Mouse (Mus musculus) kidney, postnatal 36 days (tissue): ENCODE results near the gene Asic5.
A peak's percentile ranks its signal among the peaks of the same experiment; 100 is the strongest.

Experiments
- DNase-seq, 2 experiments: peaks; one replicate each; pipeline ENCODE4 v3.0.0; 2021 to 2022; ENCODE audit warnings: mixed read lengths in 2 of 2

Gene Asic5

DNA sequence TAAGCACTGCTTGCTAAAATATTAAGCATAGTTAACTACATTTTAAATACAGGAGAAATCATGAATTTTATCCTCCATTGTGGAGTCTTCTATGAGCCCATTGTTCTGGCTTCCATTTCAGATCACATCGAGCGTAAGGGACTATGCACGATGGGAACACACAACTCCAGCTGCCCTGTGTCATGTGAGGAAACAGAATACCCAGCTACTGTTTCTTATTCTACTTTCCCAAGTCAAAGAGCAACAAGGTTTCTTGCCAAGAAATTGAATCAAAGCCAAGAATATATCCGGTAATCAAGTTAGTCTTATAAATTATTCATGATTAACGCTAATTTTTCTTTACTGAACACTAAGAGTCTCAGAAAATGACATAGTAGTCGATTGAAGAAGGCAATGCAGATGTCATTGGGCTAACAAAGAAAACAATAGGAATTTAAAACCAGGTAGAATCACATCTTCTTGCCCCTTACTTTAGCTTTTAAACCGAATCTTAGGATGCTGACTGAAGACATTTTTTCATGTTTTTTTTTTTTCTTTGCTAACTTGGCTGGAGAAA, 32.1 kb downstream of the Asic5 start:
- no peak for DNase-seq

DNA sequence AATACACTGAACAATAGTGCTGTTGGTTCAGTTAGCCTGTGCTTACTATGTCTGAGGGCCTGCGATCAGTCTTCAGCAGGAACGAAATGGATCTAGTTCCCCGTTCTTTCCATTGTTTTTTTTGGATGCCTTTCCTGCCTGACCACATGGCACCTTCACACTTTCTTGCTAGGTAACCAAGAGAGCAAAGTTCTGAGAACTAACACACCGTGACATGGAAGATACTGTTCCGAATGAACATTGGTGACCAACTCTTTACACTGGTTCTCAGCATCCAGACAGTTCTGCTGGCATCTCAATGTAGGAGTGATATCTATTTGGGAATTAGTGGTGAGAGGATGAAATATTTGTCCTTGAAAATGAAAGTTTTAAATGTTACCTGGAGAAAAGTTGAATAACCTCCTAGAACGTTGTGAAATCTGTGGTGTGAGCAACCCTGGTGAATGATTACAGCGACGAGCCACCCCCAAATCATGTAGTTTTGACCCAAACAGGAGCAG, 40.4 kb downstream of the Asic5 start:
- peak in 1 of 2 experiments; percentile 13 for DNase-seq

DNA sequence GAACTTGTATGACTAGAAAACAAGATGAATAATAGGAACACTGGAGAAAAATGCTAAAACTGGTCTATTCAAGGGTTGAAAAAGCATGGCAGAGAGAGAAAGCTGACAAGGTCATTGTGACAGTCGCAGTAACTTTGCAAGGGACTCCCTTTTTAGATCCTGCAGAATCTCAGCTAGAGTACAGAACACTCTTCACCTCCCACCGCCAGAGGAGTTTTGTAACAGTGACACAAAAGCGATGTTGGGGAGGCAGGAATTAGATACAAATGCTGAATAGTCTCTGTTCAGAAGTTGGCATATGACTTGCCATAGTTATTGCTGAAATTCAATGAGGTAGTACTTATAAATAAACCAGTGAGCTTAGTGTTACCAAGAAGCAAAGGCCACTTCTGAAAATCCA, 41.0 kb downstream of the Asic5 start:
- DNase-seq: no peak

DNA sequence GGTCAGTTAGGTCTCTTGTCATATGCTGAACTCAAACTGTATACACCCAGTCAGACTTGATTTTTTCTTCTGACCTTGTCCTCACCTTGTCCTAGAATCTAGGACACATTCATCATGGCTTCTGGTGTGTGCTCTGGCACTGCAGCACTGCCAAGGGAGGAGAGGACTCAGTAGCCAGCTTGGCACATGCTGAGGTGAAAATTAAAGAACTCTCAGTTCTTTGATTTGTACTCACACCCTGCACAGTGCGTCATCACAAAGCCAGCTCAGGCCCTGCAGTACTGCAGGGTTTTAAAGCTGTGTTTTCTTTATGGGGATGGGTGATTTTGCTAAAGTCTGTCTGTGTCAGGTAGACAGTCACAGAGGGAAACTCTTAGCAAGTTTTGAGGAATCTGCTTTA, 45.2 kb downstream of the Asic5 start:
- no peak for DNase-seq

DNA sequence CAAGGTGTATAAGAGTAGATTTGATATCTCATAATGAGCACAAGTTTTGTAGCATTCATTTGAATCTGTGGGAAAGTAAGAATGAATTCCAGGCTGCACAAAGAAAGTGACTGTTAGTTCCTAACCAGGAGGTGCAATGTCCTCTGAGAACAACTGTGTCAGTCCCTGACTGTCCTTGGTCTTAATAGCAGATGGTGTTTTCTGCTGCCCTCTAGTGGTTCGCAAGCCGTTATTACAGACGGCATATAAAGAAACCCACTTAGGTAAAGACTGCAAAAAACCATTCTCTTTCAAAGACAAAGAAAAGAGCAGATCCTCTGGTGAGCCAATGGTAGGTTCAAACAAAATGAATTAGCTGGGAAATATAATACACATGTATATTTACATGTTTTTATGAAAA, 47.1 kb downstream of the Asic5 start:
- DNase-seq: peak; percentile 50 to 52

DNA sequence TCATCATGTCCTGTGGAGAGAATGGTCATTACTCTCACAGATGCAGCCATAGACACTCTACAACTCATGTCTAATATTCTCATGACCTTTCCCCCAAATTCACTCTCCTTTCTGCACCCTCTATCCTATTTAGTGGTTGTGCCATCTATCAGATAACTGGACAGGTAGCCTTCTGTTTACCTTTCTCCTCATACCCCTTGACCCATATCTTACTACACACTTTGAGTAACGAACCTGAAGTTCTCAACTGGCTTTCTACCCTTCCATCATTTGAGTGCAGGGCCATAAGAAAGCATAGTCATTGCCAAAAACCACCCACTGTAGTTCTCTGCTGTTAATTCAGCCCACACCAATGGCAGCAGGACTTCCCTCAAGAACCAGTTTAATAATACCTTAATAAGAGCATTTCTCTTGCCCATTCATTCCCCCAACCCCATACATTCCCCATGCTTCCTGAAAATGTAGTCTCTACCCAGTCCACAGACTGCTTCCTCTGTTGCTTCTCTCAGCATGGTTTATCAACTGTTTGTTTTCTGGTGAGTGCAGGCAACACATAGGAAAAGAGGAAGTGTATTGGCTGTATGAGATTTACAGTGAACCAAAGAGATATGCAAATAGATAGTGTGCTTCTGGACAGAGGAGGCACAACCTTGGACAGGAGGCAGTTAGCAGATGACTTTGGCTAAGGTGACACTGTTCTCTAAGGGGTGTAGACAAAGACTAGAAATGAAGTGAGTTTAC, 48.1 kb downstream of the Asic5 start:
- no peak for DNase-seq

DNA sequence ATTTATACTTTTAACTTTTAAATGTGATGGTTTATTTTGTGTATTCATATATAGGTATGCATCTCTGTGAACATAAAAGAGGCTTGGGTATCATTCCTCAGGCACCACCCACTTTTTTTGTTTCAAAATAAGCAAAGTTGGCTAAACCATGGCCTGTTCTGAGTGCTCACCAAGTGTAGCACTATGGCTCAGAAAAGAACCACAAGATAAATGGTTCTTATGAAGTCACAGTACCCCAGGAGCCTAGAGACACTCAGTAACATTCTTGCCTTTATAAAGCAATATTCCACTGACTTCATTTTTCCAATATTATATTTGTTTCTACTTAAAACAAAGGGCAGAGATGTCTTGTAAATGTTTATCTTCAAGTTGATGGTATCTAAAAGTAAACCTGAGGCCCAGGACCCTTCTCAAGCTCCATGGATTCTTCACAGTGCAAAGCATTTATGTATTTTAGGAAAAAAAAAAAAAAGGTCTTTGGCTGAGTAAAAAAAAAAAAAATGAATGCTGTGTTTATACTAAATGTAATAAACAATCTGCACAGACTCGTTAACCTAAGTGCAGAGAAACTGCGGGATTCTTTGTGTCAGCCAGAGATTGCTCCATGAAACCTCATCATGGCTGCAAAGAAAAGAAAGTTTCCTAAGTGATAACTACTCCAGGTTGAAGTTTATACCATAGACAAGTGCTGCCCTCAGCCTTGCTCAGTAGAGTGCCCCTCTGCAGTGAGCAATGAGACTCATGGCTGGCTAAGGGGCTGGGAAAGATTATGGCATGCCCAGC, 54.4 kb downstream of the Asic5 start:
- no peak for DNase-seq

DNA sequence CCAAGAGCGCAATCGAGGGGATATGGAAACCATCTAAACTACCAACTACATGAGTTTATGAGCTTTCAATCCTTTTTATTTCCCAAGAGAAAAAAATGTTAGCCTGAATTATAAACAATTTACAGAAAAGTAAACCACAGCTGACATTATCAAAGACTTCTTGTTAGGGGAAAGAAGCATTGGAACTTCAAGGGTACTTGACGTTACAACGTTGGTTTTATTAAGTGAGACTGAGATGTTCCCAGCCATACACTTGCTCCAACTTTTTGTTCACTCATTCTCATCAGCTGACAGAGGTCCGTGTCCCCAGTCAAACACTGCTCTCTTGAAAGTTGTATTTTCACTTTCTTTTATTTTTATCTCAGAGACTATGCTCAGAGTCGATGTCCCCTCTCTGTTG, 61.6 kb downstream of the Asic5 start:
- DNase-seq: no peak

DNA sequence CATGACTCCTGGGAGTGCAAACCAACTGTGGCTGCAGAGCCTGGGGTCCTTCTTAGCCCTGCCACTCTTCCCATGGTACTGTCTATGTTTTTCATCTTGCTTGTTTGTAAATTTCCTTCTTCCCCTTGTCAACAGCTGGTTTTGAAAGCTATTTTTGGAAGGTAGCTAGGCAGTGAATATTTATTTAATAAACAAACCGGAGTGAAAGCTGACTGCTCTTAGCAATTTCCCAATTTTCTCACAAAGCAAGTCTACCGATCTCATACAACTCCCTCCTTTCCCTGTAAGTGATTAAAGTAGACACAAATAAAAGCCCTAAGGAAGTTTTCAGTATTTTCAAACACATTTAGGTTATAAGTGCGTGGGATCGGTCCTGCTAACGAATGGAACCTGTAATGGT, 62.8 kb downstream of the Asic5 start:
- no peak for DNase-seq

DNA sequence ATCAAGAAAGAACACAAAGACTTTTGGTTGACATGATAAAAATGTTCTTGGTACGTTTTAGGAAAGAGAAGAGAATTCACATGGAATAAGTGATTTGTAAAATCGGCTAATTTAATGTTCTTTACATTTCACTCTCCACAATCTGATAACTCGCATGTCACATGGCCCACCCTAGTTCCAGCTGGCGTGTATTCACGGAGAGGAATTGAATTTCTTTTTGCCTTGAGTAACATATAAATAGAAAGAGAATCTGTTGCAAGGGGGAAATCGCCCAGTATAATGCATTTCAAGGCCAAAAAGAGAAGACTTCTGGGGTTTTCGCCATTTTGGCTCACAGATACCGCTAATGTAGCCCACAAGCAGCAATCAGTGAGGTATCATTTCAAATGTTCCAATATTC, 64.0 kb downstream of the Asic5 start:
- no peak for DNase-seq

DNA sequence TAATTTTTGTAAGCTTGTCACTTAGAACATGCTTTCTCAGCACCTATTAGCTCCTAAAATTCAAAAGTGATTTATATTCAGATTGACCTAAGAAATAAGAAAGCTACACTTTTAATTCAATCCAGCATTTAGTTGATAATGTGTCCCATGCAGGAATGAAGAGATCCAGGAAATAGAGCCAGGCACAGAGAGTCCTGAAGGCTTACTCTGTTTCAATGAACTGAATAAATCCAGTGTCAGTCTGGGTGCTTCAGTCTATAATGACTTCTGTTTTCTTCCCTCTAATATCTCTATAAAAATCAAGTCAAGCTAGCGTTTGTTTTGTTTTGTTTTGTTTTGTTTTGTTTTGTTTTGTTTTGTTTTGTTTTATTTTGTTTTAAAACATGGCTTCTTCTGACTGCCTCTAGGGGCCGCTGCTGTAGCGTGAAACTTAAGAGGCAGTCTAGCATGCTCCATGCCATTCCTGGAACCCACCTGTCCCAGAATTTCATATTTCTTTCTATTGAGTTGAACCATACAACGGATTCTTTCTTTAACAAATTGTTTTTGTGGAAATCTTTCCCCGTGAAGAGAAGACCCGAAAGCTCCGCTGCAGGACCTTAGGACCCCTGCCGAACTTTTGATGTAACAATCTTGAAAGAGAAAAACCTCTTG, 65.1 kb downstream of the Asic5 start:
- peak; percentile 42 to 83 for DNase-seq

DNA sequence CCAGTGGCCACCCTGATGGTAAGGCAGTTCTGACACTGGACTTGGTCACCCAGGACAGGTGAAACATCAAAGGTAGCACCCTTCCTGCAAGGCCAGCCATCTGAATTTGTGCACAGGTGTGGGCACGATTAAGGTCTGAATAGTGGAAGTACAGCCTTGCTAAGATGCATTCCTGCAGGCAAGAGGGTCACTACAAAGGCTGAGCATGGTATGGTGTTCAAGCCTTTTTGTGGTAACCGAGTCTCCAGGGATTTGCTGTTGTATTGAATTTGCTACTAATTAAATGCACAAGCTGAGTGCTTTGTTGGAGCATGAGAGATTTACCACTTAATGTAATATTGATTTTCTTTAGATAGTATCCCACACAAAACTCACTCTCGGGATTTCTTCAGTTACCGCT, 66.0 kb downstream of the Asic5 start:
- no peak for DNase-seq

DNA sequence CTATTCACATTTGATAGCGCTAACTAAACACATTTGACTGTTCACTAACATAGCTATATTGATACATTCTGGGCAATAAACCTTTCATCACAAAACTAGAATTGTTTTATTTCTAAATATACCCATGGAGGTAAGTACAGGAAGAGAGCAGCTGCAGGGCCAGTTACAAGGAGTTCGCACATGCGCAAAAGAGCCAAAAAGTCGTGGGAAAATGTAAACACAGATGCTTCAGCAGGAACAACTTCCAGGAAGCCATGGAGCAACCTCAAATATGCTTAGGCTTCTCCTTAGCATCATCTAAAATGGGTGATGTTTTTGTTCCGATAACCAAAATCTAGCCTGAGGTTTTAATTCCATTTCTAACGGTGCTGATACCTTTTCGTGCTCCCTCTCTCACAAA, 66.6 kb downstream of the Asic5 start:
- no peak for DNase-seq

DNA sequence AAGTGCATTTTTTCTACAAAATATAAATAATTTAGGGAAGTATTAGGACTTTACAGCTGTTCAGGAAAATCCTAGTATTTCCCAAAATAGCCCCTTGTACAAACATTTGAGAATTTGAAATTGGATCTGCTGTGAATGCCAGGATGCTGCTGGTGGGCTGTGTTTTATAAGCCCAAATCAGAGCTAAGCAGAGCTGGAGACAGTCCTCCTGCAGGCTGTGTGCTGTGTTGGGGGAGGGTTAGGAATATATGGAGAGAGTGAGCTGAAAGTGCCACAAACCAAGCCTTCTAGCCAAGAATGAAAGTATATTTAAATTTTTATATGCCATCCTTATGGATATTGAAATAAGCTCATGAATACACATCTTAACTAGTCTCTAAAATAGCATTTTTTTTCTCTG, 69.4 kb downstream of the Asic5 start:
- DNase-seq: no peak

DNA sequence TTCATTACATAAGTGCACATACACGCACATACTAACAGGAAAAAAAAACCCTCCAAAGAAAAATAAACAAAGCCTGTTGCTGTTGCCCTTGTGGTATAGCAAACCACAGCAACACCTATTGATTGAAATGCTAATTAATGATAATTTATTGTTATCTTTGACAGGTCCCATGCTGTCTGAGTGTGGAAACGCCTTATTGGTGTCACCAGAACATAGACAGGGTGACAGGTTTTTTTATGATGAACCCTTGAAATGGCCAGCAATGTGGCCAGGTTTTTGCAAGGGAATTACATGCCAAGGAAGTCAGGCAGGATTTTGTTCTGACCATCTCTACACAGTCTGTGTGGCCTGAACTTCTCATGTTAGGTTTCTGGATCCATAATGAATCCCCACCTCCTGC, 69.9 kb downstream of the Asic5 start:
- no peak for DNase-seq

DNA sequence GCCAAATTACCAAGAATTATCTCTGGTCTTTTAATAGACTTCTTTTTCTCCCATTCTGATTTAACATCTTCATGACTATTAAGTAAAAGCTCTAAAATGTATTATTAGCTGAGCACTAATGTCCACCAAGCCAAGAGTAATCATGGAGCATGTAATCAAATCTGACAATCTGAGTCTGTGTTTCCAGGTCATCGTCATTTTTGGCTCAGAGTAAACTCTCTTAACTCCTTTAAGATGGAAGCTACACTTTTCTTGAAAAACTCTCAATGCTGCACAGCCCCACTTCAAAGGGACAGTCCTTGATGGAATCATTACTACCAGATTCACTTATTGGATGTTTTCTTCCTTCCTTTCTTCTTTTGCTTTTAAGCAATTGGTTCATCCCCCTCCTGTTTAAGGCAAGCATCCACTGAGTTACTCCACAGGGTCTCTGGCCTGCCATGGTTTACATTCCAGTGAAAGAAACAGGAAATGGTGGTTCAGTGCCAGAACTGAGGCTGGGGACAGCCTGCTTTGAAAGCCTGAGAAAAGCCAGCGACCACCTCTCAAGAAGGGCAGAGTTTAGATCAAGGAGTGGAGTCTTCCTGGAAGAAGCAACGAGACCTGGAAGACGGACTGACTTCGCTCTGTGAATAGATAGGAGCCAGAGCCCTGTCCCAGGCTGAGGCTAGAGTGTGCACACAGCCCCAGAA, 72.3 kb downstream of the Asic5 start:
- DNase-seq: no peak

DNA sequence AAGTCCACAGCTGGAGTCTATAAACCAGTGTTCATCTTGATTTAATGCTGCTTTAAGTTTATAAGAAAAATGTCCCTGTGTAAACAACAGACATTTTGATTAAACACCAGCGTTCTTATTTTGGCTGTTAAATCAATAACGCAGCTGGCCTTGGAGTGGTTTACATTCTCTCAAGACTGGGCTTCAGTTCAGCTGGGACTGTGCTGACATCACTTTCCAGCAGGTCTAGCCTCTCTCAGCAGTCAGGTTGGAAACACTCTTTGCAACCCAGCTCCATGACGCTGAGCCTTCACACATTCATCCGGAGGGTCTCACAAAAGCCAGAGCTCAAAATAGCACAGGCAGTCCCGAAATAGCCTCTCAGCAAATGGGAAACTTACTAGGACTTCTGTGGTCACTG, 75.1 kb downstream of the Asic5 start:
- peak in 1 of 2 experiments; percentile 10 for DNase-seq

DNA sequence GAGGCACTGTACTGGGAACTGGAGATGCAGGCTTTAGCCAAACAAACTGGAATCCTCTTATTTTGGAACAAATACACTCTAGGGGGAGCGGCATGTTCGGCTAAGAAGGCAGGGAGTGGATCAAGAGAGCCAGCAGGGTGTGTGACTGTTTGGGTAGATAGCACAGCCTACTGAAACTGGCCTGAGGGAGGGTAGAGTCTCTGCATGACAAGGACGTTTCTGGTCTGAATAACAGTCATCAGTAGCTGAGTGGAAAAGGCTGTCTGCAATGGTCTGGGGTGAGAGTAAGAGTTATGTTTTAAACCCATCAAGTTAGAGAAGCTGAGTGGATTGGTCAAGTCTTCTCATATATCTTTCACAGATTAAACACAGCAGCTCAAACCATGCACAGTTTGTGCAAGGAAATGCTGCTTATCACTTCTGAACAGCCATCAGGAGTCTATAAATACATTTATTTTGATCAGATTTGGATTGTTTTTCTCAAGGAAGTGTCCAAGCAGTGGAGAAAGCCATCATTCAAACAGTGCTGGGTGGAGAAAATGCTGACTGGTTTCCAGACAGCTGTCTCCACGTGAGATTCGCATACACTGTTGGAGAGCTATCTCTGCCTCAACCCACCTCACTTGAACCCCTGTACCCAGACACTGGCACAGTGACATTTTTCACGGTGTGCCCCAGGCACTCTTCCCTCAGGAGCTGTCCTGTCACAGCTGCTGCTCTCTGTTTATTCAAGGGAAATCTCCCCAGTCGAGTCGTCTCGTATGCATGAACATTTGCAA, 79.5 kb downstream of the Asic5 start:
- no peak for DNase-seq

DNA sequence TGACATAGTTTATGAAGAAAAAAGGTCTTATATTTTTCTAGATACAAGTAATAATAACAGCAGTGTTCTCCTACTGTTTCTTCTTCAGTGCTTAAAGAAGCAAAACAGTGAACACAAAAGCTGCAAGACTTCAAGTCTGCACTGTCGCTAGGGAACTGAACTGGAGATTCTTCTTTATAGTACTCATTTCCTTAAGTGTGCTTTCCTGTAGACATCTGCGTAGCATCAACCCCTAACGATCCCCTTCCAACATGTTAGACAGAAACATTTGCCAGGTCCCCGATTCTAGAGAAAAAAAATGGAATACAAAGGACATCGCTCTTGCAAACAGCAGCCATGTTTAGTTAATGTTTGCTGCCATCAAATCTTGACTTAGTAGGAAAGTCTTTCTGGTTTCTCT, 85.7 kb downstream of the Asic5 start:
- DNase-seq: no peak
